Mouse (Mus musculus) frontal cortex, adult (tissue): ENCODE measurements at regions not wholly inside any gene's neighbourhood (a gene's known extent, or its start where the extent isn't known, plus 50 kb on each side); places are given as distances from the start of the nearest gene placed in this dataset.
A peak's percentile ranks its signal among the peaks of the same experiment; 100 is the strongest.

Source experiments
- ATAC-seq: cut with Nextera tagmentation; 2 replicates; pipeline ENCODE4 v1.9.2; 2017; ENCODE audit warnings: mild to moderate bottlenecking, moderate library complexity, mixed read lengths; ENCODE audit not compliant: low TSS enrichment

GRCm38 (mm10) chr14:99713069-99713830 is 414.8 kb downstream of the Klf5 start:
- ATAC-seq, result no peak

GRCm38 (mm10) chr14:99733474-99734199 is 435.1 kb downstream of the Klf5 start:
- ATAC-seq, result peak; percentile 95

- ATAC-seq, result 0 out of 2 replicates have a peak, but pooled peaks have one; percentile 44
These were observed 435.7 kb downstream of the Klf5 start for GRCm38 (mm10) chr14:99734200-99734567.

GRCm38 (mm10) chr14:99743625-99744297 is 445.3 kb downstream of the Klf5 start:
- ATAC-seq, result peak; percentile 65

- ATAC-seq, result 0 out of 2 replicates have a peak, but pooled peaks have one; percentile 5
These were observed 446.7 kb downstream of the Klf5 start for GRCm38 (mm10) chr14:99745209-99745608.

- ATAC-seq, result peak; percentile 51
These were observed 449.7 kb downstream of the Klf5 start for GRCm38 (mm10) chr14:99748166-99748565.

GRCm38 (mm10) chr14:99749308-99750305 is 451.1 kb downstream of the Klf5 start:
- ATAC-seq, result peak; percentile 71

- ATAC-seq, result no peak
These were observed 459.6 kb downstream of the Klf5 start for GRCm38 (mm10) chr14:99758045-99758444.

DNA sequence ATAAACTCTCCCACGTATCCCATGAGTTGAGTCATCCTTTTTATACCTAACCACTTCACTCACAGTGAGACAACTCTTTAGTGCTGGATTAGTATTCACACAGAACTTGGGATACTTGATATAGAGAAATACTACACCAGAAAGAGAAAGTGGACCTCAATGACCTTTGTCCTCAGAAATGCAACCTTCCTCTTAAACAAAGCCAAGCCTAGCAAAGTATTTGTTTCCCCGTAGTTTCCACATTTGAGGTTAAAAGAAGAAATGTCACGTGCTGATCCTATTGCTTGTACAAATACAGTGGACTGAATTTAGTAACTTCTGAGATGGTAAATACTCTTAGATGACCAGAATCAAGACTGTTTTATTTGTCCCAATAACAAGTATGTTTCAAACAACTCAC is 464.8 kb downstream of the Klf5 start:
- no peak for ATAC-seq

DNA sequence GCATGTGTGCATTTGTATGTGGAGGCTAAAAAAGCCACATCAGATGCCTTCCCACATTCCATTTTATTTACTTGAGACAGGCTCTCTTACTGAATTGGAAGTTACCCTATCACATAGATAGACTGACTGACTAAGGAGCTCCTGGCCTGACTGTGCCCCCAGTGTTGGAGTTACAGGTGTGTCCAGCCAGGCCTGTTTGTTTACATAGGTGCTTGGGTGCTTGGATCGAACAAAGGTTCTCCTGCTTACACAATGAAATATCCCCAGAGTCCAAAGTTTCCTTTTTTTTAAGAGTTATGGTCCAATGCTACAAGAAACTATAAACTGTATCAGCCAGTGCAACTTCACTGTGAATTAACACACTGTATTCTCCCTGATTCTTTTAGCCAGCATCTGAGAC is 472.5 kb downstream of the Klf5 start:
- ATAC-seq, result no peak

GRCm38 (mm10) chr14:99772774-99773423 is 474.4 kb downstream of the Klf5 start:
- ATAC-seq, result no peak

GRCm38 (mm10) chr14:99778477-99778876 is 480.0 kb downstream of the Klf5 start:
- ATAC-seq, result no peak

GRCm38 (mm10) chr14:99778957-99779356 is 480.5 kb downstream of the Klf5 start:
- ATAC-seq, result no peak

DNA sequence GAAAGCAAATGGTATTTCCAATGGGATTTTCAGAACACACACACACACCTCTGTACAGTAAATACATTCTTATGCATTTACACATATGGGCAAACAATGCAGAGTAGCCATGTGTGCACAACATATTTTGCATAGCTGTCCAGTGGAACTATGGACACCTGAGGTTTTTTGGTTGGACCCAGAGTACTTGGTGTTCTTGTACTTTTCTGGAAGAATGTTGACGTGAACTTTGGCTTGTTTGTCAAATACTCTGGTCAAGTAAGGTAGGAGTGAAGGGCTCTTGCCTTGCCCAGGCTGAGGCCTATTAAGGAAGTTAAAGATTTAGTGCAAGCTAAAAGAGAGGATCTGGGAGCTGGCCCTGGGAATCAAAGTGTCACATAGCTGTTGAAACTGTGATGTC is 485.2 kb downstream of the Klf5 start:
- ATAC-seq, result no peak

DNA sequence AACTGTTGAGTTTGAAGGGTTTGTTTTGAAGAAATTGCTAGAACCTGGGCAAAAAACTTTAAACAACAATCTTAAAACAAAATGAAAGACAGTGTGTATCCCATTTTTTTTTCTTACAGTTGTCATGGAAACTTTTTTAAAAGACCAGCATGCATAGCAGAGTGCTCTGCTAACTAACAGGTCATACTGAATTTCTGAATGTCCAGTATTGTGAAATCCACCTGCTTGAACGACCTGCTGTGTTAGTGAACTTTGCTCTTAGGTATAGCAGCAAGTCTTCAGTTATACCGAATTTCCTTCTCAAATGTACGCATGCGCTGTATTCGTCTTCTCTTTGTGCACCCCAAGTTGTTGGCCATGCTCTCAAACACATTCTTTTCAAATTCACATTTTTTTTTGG is 486.6 kb downstream of the Klf5 start:
- ATAC-seq, result no peak

GRCm38 (mm10) chr14:99786367-99786766 is 487.9 kb downstream of the Klf5 start:
- no peak for ATAC-seq

GRCm38 (mm10) chr14:99788185-99788584 is 489.7 kb downstream of the Klf5 start:
- no peak for ATAC-seq

DNA sequence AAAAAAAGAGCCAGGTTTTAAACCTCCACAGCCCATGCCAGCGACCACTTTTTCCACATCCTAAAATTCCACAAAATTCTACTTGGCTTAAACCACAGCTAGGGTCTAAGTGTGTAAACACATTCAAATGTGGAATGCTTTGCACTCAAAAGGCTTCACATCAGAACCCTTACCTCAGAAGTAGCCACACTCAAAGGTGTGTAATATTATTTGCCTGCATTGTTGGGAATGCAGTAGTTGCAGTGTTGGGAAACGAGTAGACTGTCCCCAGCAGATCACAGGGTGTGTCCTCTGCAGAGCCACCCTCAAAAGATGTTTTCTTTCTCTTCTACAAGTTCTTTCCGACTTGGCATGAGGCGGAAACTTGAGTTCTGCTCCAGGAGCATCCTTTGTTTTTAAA is 488.2 kb downstream of the Klf12 start:
- ATAC-seq, result no peak

DNA sequence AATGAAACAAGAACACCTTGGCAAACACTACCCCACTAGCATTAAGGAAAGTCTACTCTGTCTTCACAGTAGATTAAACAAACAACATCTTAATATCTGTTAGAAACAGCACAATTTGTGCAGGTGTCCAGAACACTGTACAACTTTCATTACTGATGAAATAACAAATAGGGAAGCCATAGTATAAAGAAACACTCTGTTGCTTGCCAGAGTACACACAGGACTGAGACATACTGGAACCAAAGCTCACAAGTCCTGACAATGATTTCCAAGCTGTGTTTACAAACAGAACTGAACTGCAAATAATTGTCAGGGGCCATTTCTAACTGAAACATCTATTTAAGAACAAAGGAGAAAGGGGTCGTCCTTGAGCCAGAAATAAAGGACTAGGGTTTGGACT is 478.4 kb downstream of the Klf12 start:
- ATAC-seq, result no peak

GRCm38 (mm10) chr14:99806599-99806998 is 477.9 kb downstream of the Klf12 start:
- no peak for ATAC-seq
